Mouse (Mus musculus) erythroblast, embryonic 14.5 days (primary cell): ENCODE data around the gene Iqcf5.

Source experiments
- GATA1 ChIP-seq: IDR thresholded peaks from 2 replicates; pipeline ENCODE4 v1.6.1; 2012; ENCODE audit warnings: low read length, inconsistent platforms, mixed read lengths
- TAL1 ChIP-seq: IDR thresholded peaks from 3 replicates; pipeline ENCODE4 v1.6.1; 2012; ENCODE audit warnings: low read length, inconsistent platforms, mixed read lengths

- no peak for TF ChIP-seq GATA1
- no peak for TF ChIP-seq TAL1
Observed at GRCm38 (mm10) chr9:106470991-106471750, 43.2 kb upstream of the Iqcf5 start.
